Mouse (Mus musculus) brain, embryonic 14.5 days (tissue): ENCODE data around the gene Syt5.

Source experiments
- CTCF ChIP-seq: fragments of 200-500 bp; IDR thresholded peaks from 2 replicates; pipeline ENCODE4 v1.5.1; 2012; ENCODE audit warnings: inconsistent platforms, mild to moderate bottlenecking, moderate library complexity, borderline replicate concordance; ENCODE audit not compliant: insufficient read depth, insufficient read length; ENCODE audit errors: extremely low read depth
- POLR2A ChIP-seq: fragments of 200-500 bp; IDR thresholded peaks from 2 replicates; pipeline ENCODE4 v1.6.1; 2012; ENCODE audit warnings: mild to moderate bottlenecking, inconsistent platforms, borderline replicate concordance; ENCODE audit not compliant: poor library complexity, insufficient read depth, insufficient read length, severe bottlenecking; ENCODE audit errors: extremely low read depth

GRCm38 (mm10) chr7:4501558-4502397, 45.6 kb downstream of the Syt5 start, which contains the start of gene Ppp1r12c:
- TF ChIP-seq CTCF, result no peak
- peak; percentile 96 for TF ChIP-seq POLR2A
